Mouse (Mus musculus) c-Kit-positive CD71-positive TER-119-negative erythroid progenitor cells, embryonic 14.5 days (primary cell): Measurements from ENCODE around the gene Rtn4rl2.
"Not testable (repeated sequence)": the region's sequence is repeated elsewhere in the genome, so short reads cannot be mapped to it uniquely, and the experiment has no call there.

ENCODE experiments used
- DNase-seq: peaks from one replicate; pipeline ENCODE4 v3.0.0-alpha.2; 2013; ENCODE audit warnings: low read depth

Rtn4rl2 gene

DNA sequence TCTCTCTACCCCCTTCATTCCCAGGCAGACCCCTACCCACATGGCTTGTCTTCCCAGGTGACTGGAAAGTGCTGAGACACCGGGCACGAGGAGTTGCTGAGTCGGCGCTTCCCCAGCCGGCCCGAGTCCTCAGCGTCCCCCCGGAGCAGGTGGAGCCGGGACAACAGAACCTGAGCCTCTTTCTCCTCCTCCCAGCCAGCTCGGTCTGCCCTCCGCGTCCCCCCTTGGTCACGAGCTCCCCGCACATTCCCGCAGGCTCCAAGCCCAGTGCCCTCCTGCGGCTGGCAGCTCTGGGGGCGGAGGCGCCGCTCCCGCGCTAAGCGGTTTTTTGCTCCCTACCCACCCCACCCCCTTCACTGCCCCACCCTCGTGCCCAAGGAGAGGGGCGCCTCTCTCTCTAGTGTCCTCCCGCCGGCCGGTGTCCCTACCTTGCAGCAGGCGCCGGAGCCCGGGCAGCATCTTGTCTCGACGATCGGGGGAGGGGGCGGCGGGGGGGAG is at the start of gene Rtn4rl2:
TSS of gene Rtn4rl2 (minus strand) at position 477 of the 498 bp plus-strand sequence.
- no peak for DNase-seq

DNA sequence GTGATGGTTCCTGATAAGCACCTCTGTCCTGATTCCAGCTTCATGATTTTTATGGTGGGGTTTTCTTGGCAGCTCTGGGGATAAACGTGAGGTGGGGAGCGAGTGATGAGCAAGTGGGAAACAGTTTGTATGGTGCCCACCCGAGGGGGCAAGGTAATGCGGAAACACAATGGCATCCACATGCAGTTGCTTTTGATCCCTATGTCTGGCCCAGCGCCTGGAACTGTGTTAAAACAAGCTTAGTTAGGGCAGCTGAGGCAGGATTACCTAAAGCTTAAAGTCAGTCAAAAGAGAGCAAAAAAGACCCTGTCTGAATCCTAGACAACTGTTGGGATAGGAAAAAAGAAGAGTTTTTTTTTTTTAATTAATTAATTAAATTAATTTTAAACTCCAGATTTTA is 48.6 kb upstream of the Rtn4rl2 start:
- DNase-seq: no peak

DNA sequence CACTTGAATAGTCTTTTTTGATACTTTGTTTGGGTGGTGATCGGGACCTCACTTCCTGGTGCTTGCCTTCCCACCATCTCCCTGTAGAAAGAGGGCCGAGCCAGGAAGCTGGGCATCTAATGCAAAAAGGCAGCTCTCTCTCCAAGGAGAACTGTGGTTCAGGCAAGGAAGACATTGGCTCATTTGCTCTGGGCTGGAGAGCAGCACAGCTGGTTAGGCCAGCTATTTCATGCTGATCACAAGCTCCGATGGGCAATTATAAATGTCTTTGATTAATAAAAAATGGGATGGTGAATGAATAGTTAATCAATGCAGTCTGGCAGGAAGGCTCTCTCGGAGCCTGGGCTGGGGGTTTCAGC is 48.1 kb upstream of the Rtn4rl2 start:
- DNase-seq: no peak

DNA sequence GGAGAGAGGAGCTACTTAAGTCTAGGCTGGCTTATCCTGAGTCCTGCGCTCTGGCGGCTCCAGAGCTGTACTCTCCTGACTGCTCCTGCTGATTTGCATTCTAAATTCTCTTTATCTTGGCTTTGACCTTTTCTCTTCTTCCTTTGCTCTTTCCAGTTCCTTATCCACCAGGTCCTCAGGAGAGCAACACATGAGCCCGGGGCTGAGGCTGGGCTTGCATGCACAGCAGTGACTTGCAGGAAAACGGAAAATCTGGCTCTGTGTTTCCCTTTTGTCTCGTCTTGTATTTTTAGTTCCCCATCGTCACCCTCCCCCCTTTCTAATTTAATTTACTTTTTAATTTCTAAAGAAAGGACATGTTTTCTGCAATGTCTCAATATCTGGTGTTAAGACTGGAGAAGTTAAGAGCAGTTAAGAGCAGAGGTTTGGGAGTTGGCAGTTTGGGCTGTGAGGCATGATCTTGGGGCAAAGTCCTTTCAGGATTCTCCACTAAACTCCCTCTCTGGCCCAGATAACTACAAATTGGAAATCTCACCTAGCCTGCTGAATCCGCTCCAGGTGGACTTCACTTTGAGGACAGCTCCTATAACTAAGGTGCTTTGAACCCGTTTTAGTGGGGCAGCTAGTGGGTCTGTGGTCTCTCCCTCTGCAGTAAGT is 47.6 kb upstream of the Rtn4rl2 start:
- no peak for DNase-seq

DNA sequence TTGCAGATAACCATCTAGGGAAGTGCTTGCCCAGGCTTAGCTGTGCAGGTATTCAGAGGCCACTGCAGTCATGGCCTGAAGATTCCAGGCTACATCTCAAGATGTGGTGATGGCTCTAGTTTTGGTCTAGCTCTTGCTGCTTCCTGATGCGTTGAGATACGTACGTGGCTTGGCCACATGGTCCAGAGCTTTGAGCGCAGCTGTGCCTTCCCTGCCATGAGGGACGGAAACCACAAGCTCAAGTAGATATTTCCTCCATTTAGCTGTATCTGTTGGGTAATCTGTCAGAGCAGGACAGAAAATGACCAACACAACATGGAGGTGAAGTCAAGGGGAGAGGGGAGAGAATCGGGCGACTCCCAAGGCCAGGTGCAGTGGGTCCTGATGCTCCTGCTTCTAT is 43.7 kb upstream of the Rtn4rl2 start:
- DNase-seq: no peak

DNA sequence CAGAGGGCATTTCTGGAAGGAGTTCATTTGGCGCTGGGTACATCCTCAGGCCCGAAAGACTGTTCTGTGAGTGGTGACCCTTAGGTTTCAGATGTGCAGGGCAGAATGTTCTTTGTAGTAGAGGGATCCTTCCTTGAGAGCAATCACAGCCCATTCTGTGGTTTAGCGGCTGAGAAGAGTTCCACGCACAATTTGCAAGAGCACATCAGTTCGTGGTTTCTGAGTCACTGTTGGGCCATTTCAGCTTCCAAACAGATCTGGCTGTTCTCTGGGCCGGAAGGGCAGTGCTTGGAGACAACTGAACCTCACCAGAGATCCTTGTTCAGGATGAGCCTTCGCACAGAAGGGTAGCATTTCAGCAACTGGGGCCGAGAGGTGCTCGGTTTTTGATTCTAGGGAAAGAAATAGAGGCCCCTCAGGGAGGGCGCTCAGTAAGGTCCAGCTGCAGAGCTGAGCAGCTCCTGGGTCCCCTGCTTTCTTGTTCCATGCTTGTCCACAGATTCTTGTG is 33.1 kb upstream of the Rtn4rl2 start:
- DNase-seq: no peak

DNA sequence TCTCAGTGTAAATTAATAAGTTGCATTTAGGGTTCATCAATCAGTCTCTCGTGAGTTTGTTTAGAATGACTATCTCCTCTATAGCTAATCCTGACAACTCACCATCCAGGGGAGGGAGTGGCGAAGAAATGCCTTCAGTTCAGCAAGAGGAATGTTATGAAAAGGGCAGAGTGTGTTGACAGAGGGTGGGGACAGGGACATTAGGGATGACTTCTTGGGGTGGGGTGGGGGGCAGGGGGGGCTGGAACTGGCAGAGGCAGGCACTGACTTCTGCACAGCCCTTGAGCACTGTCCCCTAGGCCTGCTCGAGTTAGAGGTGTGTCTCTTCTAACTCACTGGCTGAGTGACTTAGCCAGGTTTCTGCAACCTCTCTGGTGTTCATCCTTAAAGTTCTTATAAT is 31.7 kb upstream of the Rtn4rl2 start:
- DNase-seq: no peak

DNA sequence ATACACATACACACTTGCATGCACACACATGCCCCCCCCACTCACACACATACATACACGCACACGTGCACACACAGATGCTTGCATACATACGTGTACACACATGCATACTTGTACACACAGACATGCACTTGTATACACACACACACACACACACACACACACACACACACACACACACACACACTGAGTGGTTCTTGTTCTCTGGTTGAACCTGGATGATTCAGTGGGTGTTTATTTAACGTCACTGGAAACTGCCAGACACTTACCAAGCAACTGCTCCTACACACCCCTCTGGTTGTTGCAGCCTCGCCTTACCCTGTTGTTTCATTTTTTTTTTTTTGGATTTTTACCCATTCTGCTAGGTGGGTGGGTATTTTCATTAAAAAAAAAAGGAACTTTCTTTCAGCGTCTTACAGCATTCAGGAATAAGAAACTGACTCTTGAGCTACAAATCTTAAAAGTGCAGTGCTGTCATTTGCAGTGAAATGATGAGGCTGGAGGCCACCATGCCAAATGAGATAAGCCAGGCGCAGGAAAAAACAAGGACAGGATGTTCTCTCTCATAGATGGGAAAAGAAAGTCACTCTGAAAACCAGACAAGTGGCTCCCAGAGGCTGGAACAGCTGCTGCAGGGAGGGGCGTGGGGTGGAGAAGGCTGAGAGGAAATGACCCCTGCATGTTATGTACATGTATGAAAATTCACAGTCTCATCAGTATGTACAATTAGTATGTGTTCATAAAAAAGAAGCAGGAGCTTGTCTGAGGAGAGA is 30.2 kb upstream of the Rtn4rl2 start:
- no peak for DNase-seq

DNA sequence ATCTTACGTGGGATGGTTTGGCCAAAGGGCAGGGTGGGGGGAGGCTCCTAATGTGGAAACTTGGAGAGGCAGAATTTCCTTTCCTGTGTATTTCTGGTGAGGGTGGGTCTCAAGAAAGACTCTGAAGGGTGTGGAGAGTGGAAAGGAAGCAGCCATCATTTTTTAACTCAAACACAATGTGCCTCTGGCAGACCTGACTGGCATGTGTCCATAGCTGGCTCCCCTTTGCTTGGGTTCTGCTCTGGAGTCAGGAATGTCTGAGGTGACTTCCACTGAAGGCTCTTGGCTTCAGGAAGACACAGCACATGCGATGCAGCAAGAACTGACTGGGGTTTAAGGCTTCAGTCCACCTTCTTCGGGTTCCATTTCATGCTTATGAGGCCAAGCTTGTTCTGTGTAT is 28.8 kb upstream of the Rtn4rl2 start:
- DNase-seq: no peak

DNA sequence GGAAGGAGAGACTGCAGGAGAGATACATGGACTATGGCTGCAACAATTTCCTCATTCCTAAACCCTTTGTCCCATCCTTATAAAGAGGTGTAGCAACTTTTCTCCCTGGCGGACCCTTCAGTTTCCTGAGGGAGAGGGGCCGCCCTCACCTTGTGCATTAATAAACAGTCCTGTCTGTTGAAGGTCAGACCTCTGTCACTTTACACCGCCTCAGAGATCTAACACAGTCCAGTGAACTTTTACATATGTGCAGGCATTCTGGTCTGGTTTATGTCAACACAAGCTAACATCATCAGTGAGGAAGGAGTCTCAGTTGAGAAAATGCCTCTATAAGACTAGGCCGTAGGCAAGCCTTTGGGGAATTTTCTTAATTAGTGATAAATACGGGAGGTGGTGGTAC is 27.4 kb upstream of the Rtn4rl2 start:
- DNase-seq: no peak

DNA sequence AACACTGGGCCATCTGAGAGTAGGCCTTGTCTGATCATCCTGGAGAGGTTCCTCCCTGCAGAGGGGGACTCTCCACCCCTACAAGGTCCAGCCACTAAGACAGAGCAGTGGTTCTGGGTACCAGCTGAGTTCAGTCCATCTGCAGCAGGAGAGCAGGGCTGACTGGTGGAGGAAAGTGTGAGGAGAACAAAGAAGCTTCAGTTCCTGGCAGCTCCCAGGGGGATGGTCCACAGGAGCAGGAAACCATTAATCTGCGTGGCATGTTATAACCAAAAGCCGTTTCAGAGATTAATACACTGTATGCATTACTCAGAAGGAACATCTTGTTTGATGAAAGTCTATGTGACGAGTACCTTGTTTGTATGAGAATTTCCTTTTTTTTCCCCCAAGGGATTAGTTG is 26.2 kb upstream of the Rtn4rl2 start:
- DNase-seq: no peak

DNA sequence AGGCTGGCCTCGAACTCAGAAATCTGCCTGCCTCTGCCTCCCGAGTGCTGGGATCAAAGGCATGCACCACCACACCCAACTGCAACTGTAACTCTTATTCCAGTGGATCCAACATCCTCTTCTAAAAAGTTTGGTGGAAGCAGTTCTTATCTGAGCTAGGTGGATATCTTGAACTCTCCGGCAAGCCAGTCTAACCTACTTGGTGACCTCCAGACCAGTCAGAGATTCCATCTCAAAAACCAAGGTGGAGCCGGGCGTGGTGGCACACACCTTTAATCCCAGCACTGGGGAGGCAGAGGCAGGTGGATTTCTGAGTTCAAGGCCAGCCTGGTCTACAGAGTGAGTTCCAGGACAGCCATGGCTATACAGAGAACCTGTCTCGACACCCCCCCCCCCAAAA is 10.2 kb upstream of the Rtn4rl2 start:
- not testable (repeated sequence) for DNase-seq

DNA sequence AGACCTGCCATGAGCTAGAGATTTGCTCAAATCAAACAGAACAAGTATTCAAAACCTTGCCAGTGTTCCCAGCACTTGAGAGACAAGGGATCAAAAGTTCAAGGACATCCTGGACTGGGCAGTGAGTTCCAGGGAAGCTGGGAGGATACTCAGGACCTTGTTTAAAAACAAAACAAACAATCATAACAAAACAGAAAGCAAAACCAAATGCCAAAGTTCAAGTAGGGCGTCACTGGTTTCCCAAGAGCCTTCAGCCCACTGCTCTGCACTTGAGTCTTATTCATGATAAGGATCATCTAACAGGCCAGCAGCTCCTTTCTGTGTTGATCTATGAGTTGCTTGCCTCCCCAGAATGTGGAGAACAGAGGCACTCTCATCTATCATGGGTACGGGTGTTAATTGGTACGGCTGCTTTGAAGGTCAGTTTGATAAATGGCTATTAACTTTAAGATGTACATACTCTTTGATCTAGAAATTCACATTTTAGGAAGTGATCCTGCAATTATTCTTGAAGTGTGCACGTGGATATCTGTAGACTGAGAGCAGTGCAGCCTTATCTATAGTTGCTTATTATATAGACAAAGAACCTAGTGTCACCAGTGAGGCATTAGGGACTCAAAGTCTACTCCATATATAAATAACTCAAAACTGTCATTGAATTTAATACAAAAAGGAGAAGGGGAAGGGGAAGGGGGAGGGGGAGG is 9.1 kb upstream of the Rtn4rl2 start:
- DNase-seq: no peak

DNA sequence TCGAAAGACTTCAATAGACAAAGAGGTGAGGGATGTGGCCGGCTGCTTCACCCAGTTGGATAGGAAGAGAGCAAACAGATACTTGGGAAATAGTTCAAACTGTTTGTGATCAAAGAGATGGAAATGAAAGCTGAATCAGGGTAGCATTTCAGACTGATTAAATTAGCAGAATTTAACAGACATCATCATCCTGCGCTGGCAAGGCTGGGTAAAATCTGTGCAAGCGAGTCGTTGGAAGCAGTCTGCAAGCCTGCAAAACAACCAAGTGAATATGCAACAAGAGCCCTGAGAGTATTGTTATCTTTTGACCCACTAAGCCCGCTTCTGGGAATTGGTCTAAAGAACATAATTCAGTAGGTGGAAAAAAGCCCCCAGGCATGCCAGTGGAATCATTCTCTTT is 6.8 kb upstream of the Rtn4rl2 start:
- no peak for DNase-seq

DNA sequence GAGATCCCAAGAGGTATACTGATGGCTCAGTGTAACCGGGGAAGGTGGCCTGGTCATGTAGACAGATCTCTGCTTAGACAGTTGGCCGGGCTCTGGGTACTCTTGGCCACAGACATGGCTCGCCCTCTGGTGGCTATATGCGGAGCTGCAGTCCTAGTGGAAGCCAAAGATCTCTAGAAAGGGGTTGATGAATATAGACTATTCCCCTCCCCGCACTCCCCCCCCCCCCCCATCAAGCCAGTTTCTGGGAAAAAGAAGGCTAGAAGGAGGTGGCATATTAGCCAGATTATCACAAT is 3.5 kb upstream of the Rtn4rl2 start:
- peak; percentile 54 for DNase-seq

DNA sequence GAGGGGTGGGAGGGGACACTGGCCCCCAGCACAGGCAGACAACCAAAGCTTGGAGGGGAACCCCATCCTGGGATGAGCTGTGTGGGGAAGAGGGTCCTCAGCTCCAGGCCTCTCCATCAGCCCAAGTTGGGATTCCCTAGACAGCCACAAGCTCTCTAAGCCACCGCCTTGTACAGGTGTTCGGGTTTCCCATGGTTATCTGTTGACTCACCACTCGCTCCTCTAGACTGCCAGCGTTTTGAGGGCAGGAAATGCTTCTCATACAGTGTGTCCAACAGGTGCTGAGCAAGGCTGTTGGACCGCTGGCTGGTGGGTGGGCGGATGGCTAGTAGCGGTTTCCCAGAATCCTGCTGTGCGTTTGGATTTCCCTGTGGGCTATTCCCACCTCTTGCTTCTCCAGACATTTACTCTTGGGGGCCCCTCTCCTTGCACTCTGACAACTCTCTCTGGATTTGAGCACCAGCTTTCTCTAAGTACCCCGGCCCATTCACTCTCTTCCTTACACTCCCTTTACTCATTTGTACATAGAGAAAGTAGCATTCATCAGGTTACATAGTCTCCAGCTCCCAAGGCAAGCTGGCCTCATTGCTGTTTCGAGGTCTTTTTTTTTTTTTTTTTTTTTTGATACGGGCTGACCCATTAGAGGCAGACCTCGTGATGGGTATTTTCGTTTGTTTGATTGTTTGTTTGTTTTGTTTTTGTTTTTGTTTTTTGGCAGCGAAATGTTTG is 3.0 kb upstream of the Rtn4rl2 start:
- DNase-seq: no peak

DNA sequence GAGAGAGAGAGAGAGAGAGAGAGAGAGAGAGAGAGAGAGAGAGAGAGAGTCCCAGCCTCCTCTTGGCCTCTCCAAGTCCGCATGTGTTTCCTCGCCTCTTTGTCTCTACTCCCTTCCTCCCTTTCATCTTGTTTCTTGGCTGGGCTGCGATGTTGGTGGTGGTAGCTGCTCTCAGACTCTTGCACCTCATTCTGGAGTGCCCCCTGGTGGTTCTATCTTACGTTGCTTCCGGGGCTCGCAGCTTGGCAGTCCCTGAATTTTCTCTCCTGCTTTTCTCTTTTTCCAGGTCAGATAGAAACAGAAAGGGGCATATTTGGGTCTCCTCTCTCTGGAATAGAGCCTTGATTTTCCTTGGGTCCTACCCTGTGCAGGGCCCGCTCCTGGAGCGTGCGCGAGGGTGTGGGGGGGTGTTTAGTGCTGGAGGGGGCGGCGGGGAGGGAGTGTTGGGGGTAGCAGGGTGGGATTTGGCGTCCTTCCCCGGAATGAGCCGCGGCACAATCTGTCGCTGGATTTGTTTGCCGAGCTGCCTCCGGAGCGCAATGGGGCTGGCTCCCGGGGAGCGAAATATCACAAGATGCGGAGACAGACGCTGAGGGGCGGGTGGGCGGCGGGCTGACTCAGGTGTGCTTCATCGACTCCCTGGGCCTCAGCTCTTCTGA is 2.3 kb upstream of the Rtn4rl2 start:
- DNase-seq: peak; percentile 59

DNA sequence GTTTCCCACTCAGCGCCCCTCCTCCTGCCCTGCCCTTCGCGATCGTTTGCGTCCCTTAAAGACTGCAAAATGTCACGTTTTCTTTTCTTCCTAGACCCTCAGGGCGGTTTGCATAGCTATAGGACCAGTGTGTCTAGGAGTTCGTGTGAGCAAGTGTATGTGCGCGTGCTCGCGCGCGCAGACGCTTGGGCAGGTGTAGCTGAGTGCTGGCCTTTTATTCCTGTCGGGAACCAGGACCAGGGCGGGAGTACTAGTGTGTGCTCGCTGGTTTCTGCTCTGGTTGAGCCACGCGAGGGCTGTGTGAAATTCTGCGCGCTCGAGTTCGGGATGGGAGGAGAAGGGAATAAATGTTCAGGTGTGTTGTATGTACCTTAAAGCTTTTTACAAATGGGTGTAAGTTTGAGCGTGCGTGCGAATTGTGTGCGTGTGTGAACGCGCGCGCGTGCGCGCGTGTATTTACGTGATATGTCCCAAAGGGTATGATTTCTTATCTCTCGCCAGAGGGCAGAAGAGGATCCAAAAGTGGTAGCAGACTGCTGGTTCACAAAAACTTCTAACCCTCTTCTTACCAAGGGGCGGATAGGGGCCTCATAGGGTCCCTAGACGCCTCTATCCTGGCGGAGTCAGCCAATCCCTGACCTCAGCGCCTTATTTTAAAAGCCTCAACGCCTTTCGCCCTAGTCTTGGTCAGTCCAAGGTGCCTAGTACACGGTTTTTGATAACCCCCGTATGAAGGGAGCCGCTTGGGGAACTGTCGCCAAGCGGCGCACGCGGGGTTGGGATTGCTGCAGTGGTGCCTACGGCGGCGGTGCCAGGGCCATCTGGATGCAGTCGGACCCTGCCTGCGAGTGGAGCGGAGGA is 1.1 kb upstream of the Rtn4rl2 start:
- DNase-seq: no peak

DNA sequence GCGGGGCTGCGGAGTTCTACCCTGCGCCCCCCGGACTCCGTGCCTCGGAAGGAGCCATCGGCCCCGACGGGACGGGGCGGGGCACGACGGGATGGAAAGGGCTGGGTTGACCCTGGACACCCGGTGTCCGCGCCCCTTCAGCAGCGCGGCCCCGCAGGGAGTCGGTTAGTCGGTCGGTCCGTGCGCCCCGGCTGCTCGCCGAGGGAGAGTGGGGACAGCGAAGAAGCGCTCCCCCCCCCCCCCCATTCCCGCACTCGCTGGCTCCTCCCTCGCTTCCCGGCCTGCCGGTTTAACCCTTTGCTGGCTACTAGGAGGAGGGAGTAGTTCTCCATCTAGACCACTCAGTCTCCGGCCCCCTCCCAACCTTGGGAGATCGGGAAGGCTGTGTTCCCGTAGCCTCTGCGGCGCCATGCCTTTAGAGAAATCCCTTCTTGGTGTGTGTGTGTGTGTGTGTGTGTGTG is 341 bp upstream of the Rtn4rl2 start:
- DNase-seq: no peak

DNA sequence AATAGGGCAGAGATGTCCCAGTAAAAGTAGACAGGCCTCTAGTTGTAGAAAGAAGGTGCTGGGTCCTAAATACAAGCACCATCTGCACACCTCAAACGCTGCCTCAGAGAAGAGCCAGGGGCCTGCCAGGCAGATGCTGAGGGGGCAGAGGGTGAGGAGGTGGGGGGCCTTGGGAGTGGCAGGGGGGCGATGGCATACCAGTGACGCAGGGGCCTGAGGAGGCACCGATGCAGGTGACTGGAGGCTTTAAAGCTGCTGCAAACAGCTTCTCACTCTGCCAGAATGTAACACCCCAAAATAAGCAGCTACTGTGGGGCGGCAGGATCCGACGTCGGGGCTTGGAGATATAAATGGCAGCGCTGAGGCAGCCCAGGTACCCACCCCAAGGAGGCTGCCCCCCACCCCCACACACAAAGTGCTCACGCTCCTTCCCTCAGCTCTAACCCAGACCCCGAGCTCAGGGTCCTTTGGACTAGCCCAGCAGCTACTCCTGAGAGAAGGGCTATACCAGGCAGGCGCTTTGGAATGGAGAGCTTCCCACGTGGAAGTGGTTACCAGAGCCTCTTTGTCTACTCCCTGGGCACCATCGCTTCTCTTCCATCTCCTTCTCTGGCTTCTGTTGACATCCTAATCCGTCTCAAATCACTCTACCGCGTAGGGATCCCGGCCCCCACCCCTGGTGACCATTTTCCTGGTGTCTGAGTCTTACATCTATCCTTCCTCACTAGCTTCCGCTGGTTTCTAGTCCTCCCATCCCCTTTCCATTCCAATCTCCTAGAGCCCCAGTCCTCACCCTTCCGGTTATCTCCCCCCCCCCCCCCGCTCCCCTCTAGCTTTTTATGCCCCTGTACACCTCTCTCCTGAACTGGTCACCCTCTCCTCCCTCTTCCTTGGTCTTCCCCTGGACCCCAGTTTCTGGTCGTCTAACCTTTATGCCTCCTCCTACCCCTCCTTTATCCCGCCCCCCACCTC is 1.1 kb downstream of the Rtn4rl2 start:
- DNase-seq: no peak
